Mouse (Mus musculus): ENCODE results near the gene Olfr686. TPM values are rescaled to one million over a fixed set of nuclear protein-coding genes. Genes with fewer than 3 reads are reported as not detected.

Gene Olfr686
- polyA plus RNA-seq, 1 experiment from 2014 or later, result not detected

GRCm38 (mm10) chr7:105218281-105218680 lies 11.0 kb upstream of the Olfr686 start:
- ATAC-seq (replicated peaks; ENCODE audit: insufficient number of reproducible peaks, low FRiP score, low TSS enrichment, low read depth) (no peak), DNase-seq (ENCODE audit: low spot score) (no peak)
- H3K4me2 ChIP-seq (ENCODE audit: low read depth, low read length), result no peak overlapping the region
- WGBS, result 73% methylated on average over 4 of the region's 4 CpGs
- H3K27me3 ChIP-seq (ENCODE audit: control insufficient read depth, insufficient read depth, low read length), result no peaks in the 10 kb centered on the region
- H3K36me3 ChIP-seq (replicated peaks; ENCODE audit: control insufficient read depth, insufficient read depth, low read depth, low read length), result no peaks in the 10 kb centered on the region
- H3K4me3 ChIP-seq (ENCODE audit: low read depth, low read length), result no peak overlapping the region
- no peaks in the 10 kb centered on the region for H3K4me1 ChIP-seq (ENCODE audit: control insufficient read depth, insufficient read depth, low read length)
- no peaks in the 10 kb centered on the region for H3K9me3 ChIP-seq (replicated peaks; ENCODE audit: control insufficient read depth, low read length)
- H3K9ac ChIP-seq (replicated peaks; ENCODE audit: low read length), result no peak overlapping the region
- H3K27ac ChIP-seq (replicated peaks; ENCODE audit: low read depth, low read length), result no peak overlapping the region

GRCm38 (mm10) chr7:105214761-105215160 lies 7.5 kb upstream of the Olfr686 start:
- no peak for DNase-seq (ENCODE audit: low spot score)
- Histone ChIP-seq H3K27me3 (ENCODE audit: control insufficient read depth, insufficient read depth, low read length) (no peaks in the 10 kb centered on the region), H3K4me3 (ENCODE audit: low read depth, low read length) (no peak overlapping the region), H3K9ac (replicated peaks; ENCODE audit: low read length) (no peak overlapping the region), H3K36me3 (replicated peaks; ENCODE audit: control insufficient read depth, insufficient read depth, low read depth, low read length) (no peaks in the 10 kb centered on the region), H3K4me1 (ENCODE audit: control insufficient read depth, insufficient read depth, low read length) (no peaks in the 10 kb centered on the region), H3K9me3 (replicated peaks; ENCODE audit: control insufficient read depth, low read length) (no peaks in the 10 kb centered on the region), H3K4me2 (ENCODE audit: low read depth, low read length) (no peak overlapping the region), H3K27ac (replicated peaks; ENCODE audit: low read depth, low read length) (no peak overlapping the region)
- 47% methylated on average over 1 of the region's 1 CpGs for WGBS
- ATAC-seq (replicated peaks; ENCODE audit: insufficient number of reproducible peaks, low FRiP score, low TSS enrichment, low read depth), result no peak

GRCm38 (mm10) chr7:105185912-105186311 lies 21.4 kb downstream of the Olfr686 start, which contains the start of gene Olfr685:
Olfr685 (minus strand) TSS chr7:105186012.
- Histone ChIP-seq H3K36me3 (replicated peaks; ENCODE audit: control insufficient read depth, insufficient read depth, low read depth, low read length) (no peaks in the 10 kb centered on the region), H3K27me3 (ENCODE audit: control insufficient read depth, insufficient read depth, low read length) (no peaks in the 10 kb centered on the region), H3K4me2 (ENCODE audit: low read depth, low read length) (no peak within 1 kb of the TSS), H3K27ac (replicated peaks; ENCODE audit: low read depth, low read length) (no peak within 1 kb of the TSS), H3K9ac (replicated peaks; ENCODE audit: low read length) (no peak within 1 kb of the TSS), H3K4me3 (ENCODE audit: low read depth, low read length) (no peak within 1 kb of the TSS), H3K4me1 (ENCODE audit: control insufficient read depth, insufficient read depth, low read length) (no peaks in the 10 kb centered on the region), H3K9me3 (replicated peaks; ENCODE audit: control insufficient read depth, low read length) (no peaks in the 10 kb centered on the region)
- DNase-seq (ENCODE audit: low spot score) (no peak), ATAC-seq (replicated peaks; ENCODE audit: insufficient number of reproducible peaks, low FRiP score, low TSS enrichment, low read depth) (no peak)
- WGBS, result 90% methylated on average over 1 of the region's 1 CpGs

GRCm38 (mm10) chr7:105170773-105171172 lies 36.5 kb downstream of the Olfr686 start:
- Histone ChIP-seq H3K27me3 (ENCODE audit: control insufficient read depth, insufficient read depth, low read length) (no peaks in the 10 kb centered on the region), H3K4me1 (ENCODE audit: control insufficient read depth, insufficient read depth, low read length) (no peaks in the 10 kb centered on the region), H3K9ac (replicated peaks; ENCODE audit: low read length) (no peak overlapping the region), H3K4me3 (ENCODE audit: low read depth, low read length) (no peak overlapping the region), H3K27ac (replicated peaks; ENCODE audit: low read depth, low read length) (no peak overlapping the region), H3K9me3 (replicated peaks; ENCODE audit: control insufficient read depth, low read length) (no peaks in the 10 kb centered on the region), H3K4me2 (ENCODE audit: low read depth, low read length) (no peak overlapping the region), H3K36me3 (replicated peaks; ENCODE audit: control insufficient read depth, insufficient read depth, low read depth, low read length) (no peaks in the 10 kb centered on the region)
- 51% methylated on average over 4 of the region's 4 CpGs for WGBS
- DNase-seq (ENCODE audit: low spot score) (no peak), ATAC-seq (replicated peaks; ENCODE audit: insufficient number of reproducible peaks, low FRiP score, low TSS enrichment, low read depth) (no peak)

GRCm38 (mm10) chr7:105163553-105163952 lies 43.7 kb downstream of the Olfr686 start, which contains the start of gene Olfr684:
Olfr684 (minus strand) TSS chr7:105163653.
- ATAC-seq (replicated peaks; ENCODE audit: insufficient number of reproducible peaks, low FRiP score, low TSS enrichment, low read depth), result no peak
- no peaks in the 10 kb centered on the region for H3K4me1 ChIP-seq (ENCODE audit: control insufficient read depth, insufficient read depth, low read length)
- no peak within 1 kb of the TSS for H3K4me2 ChIP-seq (ENCODE audit: low read depth, low read length)
- H3K9me3 ChIP-seq (replicated peaks; ENCODE audit: control insufficient read depth, low read length), result no peaks in the 10 kb centered on the region
- DNase-seq (ENCODE audit: low spot score), result no peak
- no peaks in the 10 kb centered on the region for H3K27me3 ChIP-seq (ENCODE audit: control insufficient read depth, insufficient read depth, low read length)
- H3K36me3 ChIP-seq (replicated peaks; ENCODE audit: control insufficient read depth, insufficient read depth, low read depth, low read length), result no peaks in the 10 kb centered on the region
- no peak within 1 kb of the TSS for H3K27ac ChIP-seq (replicated peaks; ENCODE audit: low read depth, low read length)
- no peak within 1 kb of the TSS for H3K9ac ChIP-seq (replicated peaks; ENCODE audit: low read length)
- H3K4me3 ChIP-seq (ENCODE audit: low read depth, low read length), result no peak within 1 kb of the TSS
- 60% methylated on average over 1 of the region's 1 CpGs for WGBS

Other genes starting within 250 kb of the Olfr686 start
- not detected in 2 replicates for gene Olfr670, start 244.9 kb downstream of the Olfr686 start, polyA plus RNA-seq (2014; fragmentation: Nextera tagmentation; extraction: Ambion mirVana)
- not detected in 2 replicates for gene Olfr671, start 228.4 kb downstream of the Olfr686 start, polyA plus RNA-seq (2014; fragmentation: Nextera tagmentation; extraction: Ambion mirVana)
- gene Olfr672, start 205.5 kb downstream of the Olfr686 start, polyA plus RNA-seq (2014; fragmentation: Nextera tagmentation; extraction: Ambion mirVana), result not detected in 2 replicates
- not detected in 2 replicates for gene Olfr675, start 179.0 kb downstream of the Olfr686 start, polyA plus RNA-seq (2014; fragmentation: Nextera tagmentation; extraction: Ambion mirVana)
- not detected in 2 replicates for gene Olfr676, start 174.8 kb downstream of the Olfr686 start, polyA plus RNA-seq (2014; fragmentation: Nextera tagmentation; extraction: Ambion mirVana)
- not detected in 2 replicates for gene Olfr677, start 156.1 kb downstream of the Olfr686 start, polyA plus RNA-seq (2014; fragmentation: Nextera tagmentation; extraction: Ambion mirVana)
- gene Olfr678, start 143.0 kb downstream of the Olfr686 start, polyA plus RNA-seq (2014; fragmentation: Nextera tagmentation; extraction: Ambion mirVana), result not detected in 2 replicates
- not detected in 2 replicates for gene Olfr679, start 126.3 kb downstream of the Olfr686 start, polyA plus RNA-seq (2014; fragmentation: Nextera tagmentation; extraction: Ambion mirVana)
- not detected in 2 replicates for gene Olfr680-ps1, start 114.7 kb downstream of the Olfr686 start, polyA plus RNA-seq (2014; fragmentation: Nextera tagmentation; extraction: Ambion mirVana)
- not detected in 2 replicates for gene Olfr681, start 90.6 kb downstream of the Olfr686 start, polyA plus RNA-seq (2014; fragmentation: Nextera tagmentation; extraction: Ambion mirVana)
- not detected in 2 replicates for gene Olfr683, start 60.5 kb downstream of the Olfr686 start, polyA plus RNA-seq (2014; fragmentation: Nextera tagmentation; extraction: Ambion mirVana)
- gene Olfr684, start 43.8 kb downstream of the Olfr686 start, polyA plus RNA-seq (2014; fragmentation: Nextera tagmentation; extraction: Ambion mirVana), result not detected in 2 replicates
- gene Olfr685, start 21.5 kb downstream of the Olfr686 start, polyA plus RNA-seq (2014; fragmentation: Nextera tagmentation; extraction: Ambion mirVana), result not detected in 2 replicates
- gene Olfr688, start 80.6 kb upstream of the Olfr686 start, polyA plus RNA-seq (2014; fragmentation: Nextera tagmentation; extraction: Ambion mirVana), result not detected in 2 replicates
- gene Olfr689, start 103.7 kb upstream of the Olfr686 start, polyA plus RNA-seq (2014; fragmentation: Nextera tagmentation; extraction: Ambion mirVana), result not detected in 2 replicates
- not detected in 2 replicates for gene Olfr690, start 126.6 kb upstream of the Olfr686 start, polyA plus RNA-seq (2014; fragmentation: Nextera tagmentation; extraction: Ambion mirVana)
- gene Olfr691, start 134.8 kb upstream of the Olfr686 start, polyA plus RNA-seq (2014; fragmentation: Nextera tagmentation; extraction: Ambion mirVana), result not detected in 2 replicates
- not detected in 2 replicates for gene Olfr692, start 160.7 kb upstream of the Olfr686 start, polyA plus RNA-seq (2014; fragmentation: Nextera tagmentation; extraction: Ambion mirVana)
- gene Gm5901, start 167.6 kb upstream of the Olfr686 start, polyA plus RNA-seq (2014; fragmentation: Nextera tagmentation; extraction: Ambion mirVana), result not detected in 2 replicates
- 26.7 and 30.3 TPM in 2 replicates for gene Fam160a2, start 192.6 kb upstream of the Olfr686 start, polyA plus RNA-seq (2014; fragmentation: Nextera tagmentation; extraction: Ambion mirVana)
- gene Cnga4, start 197.1 kb upstream of the Olfr686 start, polyA plus RNA-seq (2014; fragmentation: Nextera tagmentation; extraction: Ambion mirVana), result 0.11 TPM in 1 of 2 replicates, not detected in the other
- 0.10 and 0.15 TPM in 2 replicates for gene Cckbr, start 218.2 kb upstream of the Olfr686 start, polyA plus RNA-seq (2014; fragmentation: Nextera tagmentation; extraction: Ambion mirVana)

Data from embryonic facial prominence, embryonic 11.5 days (tissue).